Mouse (Mus musculus): ENCODE measurements around the gene Wipf1. TPM values are rescaled to one million over a fixed set of nuclear protein-coding genes. Genes with fewer than 3 reads are reported as not detected.

Gene Wipf1
- total and polyA plus RNA-seq, 2 experiments from 2014 or later = 1.7 to 2.9 TPM

GRCm38 (mm10) chr2:73521737-73522136 lies 7.8 kb downstream of the Wipf1 start:
- Histone ChIP-seq H3K27ac (ENCODE audit: low read depth) (no peak overlapping the region), H3K4me2 (ENCODE audit: low read depth, low read length) (no peak overlapping the region), H3K4me3 (ENCODE audit: low read depth, low read length) (no peak overlapping the region), H3K27me3 (ENCODE audit: control insufficient read depth, insufficient read depth, low read length) (no peaks in the 10 kb centered on the region), H3K36me3 (replicated peaks; ENCODE audit: control insufficient read depth, insufficient read depth, low read length) (no peaks in the 10 kb centered on the region), H3K4me1 (ENCODE audit: control insufficient read depth, insufficient read depth) (peaks cover 7% of the 10 kb centered on the region; the same call in 1 of the 2 replicates), H3K9me3 (replicated peaks; ENCODE audit: control insufficient read depth, low read length) (no peaks in the 10 kb centered on the region), H3K9ac (replicated peaks; ENCODE audit: low read depth, low read length) (no peak overlapping the region)
- ATAC-seq (ENCODE audit: insufficient read depth, low read depth) = no peak
- 36% methylated on average over 5 of the region's 5 CpGs for WGBS
- no peak for DNase-seq (ENCODE audit: low spot score)
- no peak for TF ChIP-seq EP300 (IDR thresholded peaks at IDR 0.05; ENCODE audit: low read depth)
- TF ChIP-seq CTCF (IDR thresholded peaks at IDR 0.05; ENCODE audit: low read depth) = no peak

GRCm38 (mm10) chr2:73518966-73519365 lies 10.6 kb downstream of the Wipf1 start:
- Histone ChIP-seq H3K36me3 (replicated peaks; ENCODE audit: control insufficient read depth, insufficient read depth, low read length) (no peaks in the 10 kb centered on the region), H3K27me3 (ENCODE audit: control insufficient read depth, insufficient read depth, low read length) (no peaks in the 10 kb centered on the region), H3K9ac (replicated peaks; ENCODE audit: low read depth, low read length) (no peak overlapping the region), H3K27ac (ENCODE audit: low read depth) (no peak overlapping the region), H3K4me3 (ENCODE audit: low read depth, low read length) (no peak overlapping the region), H3K4me1 (ENCODE audit: control insufficient read depth, insufficient read depth) (peaks cover 7% of the 10 kb centered on the region; the same call in 1 of the 2 replicates), H3K4me2 (ENCODE audit: low read depth, low read length) (no peak overlapping the region), H3K9me3 (replicated peaks; ENCODE audit: control insufficient read depth, low read length) (no peaks in the 10 kb centered on the region)
- WGBS = 84% methylated on average over 5 of the region's 5 CpGs
- DNase-seq (ENCODE audit: low spot score) (no peak), ATAC-seq (ENCODE audit: insufficient read depth, low read depth) (no peak)
- TF ChIP-seq CTCF (IDR thresholded peaks at IDR 0.05; ENCODE audit: low read depth) (no peak), EP300 (IDR thresholded peaks at IDR 0.05; ENCODE audit: low read depth) (no peak)

- H3K27ac ChIP-seq (ENCODE audit: low read depth) = no peak overlapping the region
- no peaks in the 10 kb centered on the region for H3K36me3 ChIP-seq (replicated peaks; ENCODE audit: control insufficient read depth, insufficient read depth, low read length)
- ATAC-seq (ENCODE audit: insufficient read depth, low read depth) = no peak
- no peak for DNase-seq (ENCODE audit: low spot score)
- no peaks in the 10 kb centered on the region for H3K27me3 ChIP-seq (ENCODE audit: control insufficient read depth, insufficient read depth, low read length)
- no peak overlapping the region for H3K4me3 ChIP-seq (ENCODE audit: low read depth, low read length)
- H3K4me1 ChIP-seq (ENCODE audit: control insufficient read depth, insufficient read depth) = peaks cover 6% of the 10 kb centered on the region; the same call in 1 of the 2 replicates
- H3K9ac ChIP-seq (replicated peaks; ENCODE audit: low read depth, low read length) = no peak overlapping the region
- TF ChIP-seq CTCF (IDR thresholded peaks at IDR 0.05; ENCODE audit: low read depth) = no peak
- no peak for TF ChIP-seq EP300 (IDR thresholded peaks at IDR 0.05; ENCODE audit: low read depth)
- no peaks in the 10 kb centered on the region for H3K9me3 ChIP-seq (replicated peaks; ENCODE audit: control insufficient read depth, low read length)
- 82% methylated on average over 2 of the region's 2 CpGs for whole genome bisulfite sequencing
- no peak overlapping the region for H3K4me2 ChIP-seq (ENCODE audit: low read depth, low read length)
Observed at GRCm38 (mm10) chr2:73518311-73518710, 11.2 kb downstream of the Wipf1 start.

- DNase-seq (ENCODE audit: low spot score) (no peak), ATAC-seq (ENCODE audit: insufficient read depth, low read depth) (no peak)
- Histone ChIP-seq H3K9ac (replicated peaks; ENCODE audit: low read depth, low read length) (no peak overlapping the region), H3K27me3 (ENCODE audit: control insufficient read depth, insufficient read depth, low read length) (no peaks in the 10 kb centered on the region), H3K4me1 (ENCODE audit: control insufficient read depth, insufficient read depth) (peaks cover 8% of the 10 kb centered on the region; the same call in 1 of the 2 replicates), H3K4me2 (ENCODE audit: low read depth, low read length) (no peak overlapping the region), H3K27ac (ENCODE audit: low read depth) (no peak overlapping the region), H3K4me3 (ENCODE audit: low read depth, low read length) (no peak overlapping the region), H3K36me3 (replicated peaks; ENCODE audit: control insufficient read depth, insufficient read depth, low read length) (no peaks in the 10 kb centered on the region), H3K9me3 (replicated peaks; ENCODE audit: control insufficient read depth, low read length) (no peaks in the 10 kb centered on the region)
- TF ChIP-seq CTCF (IDR thresholded peaks at IDR 0.05; ENCODE audit: low read depth) = no peak
- TF ChIP-seq EP300 (IDR thresholded peaks at IDR 0.05; ENCODE audit: low read depth) = no peak
- WGBS = 89% methylated on average over 6 of the region's 6 CpGs
Observed at GRCm38 (mm10) chr2:73514178-73514577, 15.4 kb downstream of the Wipf1 start.

- ATAC-seq (ENCODE audit: insufficient read depth, low read depth) (no peak), DNase-seq (ENCODE audit: low spot score) (no peak)
- Histone ChIP-seq H3K27me3 (ENCODE audit: control insufficient read depth, insufficient read depth, low read length) (no peaks in the 10 kb centered on the region), H3K36me3 (replicated peaks; ENCODE audit: control insufficient read depth, insufficient read depth, low read length) (no peaks in the 10 kb centered on the region), H3K4me1 (ENCODE audit: control insufficient read depth, insufficient read depth) (peaks cover 13% of the 10 kb centered on the region; the same call in 1 of the 2 replicates), H3K4me2 (ENCODE audit: low read depth, low read length) (no peak overlapping the region), H3K9ac (replicated peaks; ENCODE audit: low read depth, low read length) (no peak overlapping the region), H3K27ac (ENCODE audit: low read depth) (no peak overlapping the region), H3K9me3 (replicated peaks; ENCODE audit: control insufficient read depth, low read length) (no peaks in the 10 kb centered on the region), H3K4me3 (ENCODE audit: low read depth, low read length) (no peak overlapping the region)
- TF ChIP-seq CTCF (IDR thresholded peaks at IDR 0.05; ENCODE audit: low read depth) = no peak
- TF ChIP-seq EP300 (IDR thresholded peaks at IDR 0.05; ENCODE audit: low read depth) = no peak
- 72% methylated on average over 2 of the region's 2 CpGs for WGBS
Observed at GRCm38 (mm10) chr2:73513204-73513749, 16.3 kb downstream of the Wipf1 start.

- Histone ChIP-seq H3K27me3 (ENCODE audit: control insufficient read depth, insufficient read depth, low read length) (no peaks in the 10 kb centered on the region), H3K4me2 (ENCODE audit: low read depth, low read length) (no peak overlapping the region), H3K27ac (ENCODE audit: low read depth) (no peak overlapping the region), H3K4me1 (ENCODE audit: control insufficient read depth, insufficient read depth) (peaks cover 13% of the 10 kb centered on the region; the same call in 1 of the 2 replicates), H3K9me3 (replicated peaks; ENCODE audit: control insufficient read depth, low read length) (no peaks in the 10 kb centered on the region), H3K9ac (replicated peaks; ENCODE audit: low read depth, low read length) (no peak overlapping the region), H3K36me3 (replicated peaks; ENCODE audit: control insufficient read depth, insufficient read depth, low read length) (no peaks in the 10 kb centered on the region), H3K4me3 (ENCODE audit: low read depth, low read length) (no peak overlapping the region)
- 73% methylated on average over 3 of the region's 3 CpGs for WGBS
- no peak for TF ChIP-seq CTCF (IDR thresholded peaks at IDR 0.05; ENCODE audit: low read depth)
- no peak for TF ChIP-seq EP300 (IDR thresholded peaks at IDR 0.05; ENCODE audit: low read depth)
- no peak for ATAC-seq (ENCODE audit: insufficient read depth, low read depth)
- no peak for DNase-seq (ENCODE audit: low spot score)
Observed at GRCm38 (mm10) chr2:73512044-73512443, 17.5 kb downstream of the Wipf1 start.

All from heart, postnatal 0 days (tissue).